Mouse (Mus musculus) CH12.LX (cell line): Measurements from ENCODE around the gene Pygm. TPM values are rescaled to one million over a fixed set of nuclear protein-coding genes. Genes with fewer than 3 reads are reported as not detected.
A peak's percentile ranks its signal among the peaks of the same experiment; 100 is the strongest.

Source experiments
- DNase-seq: peaks from one replicate; pipeline ENCODE4 v3.0.0-alpha.2; 2013; ENCODE audit errors: extremely low read depth
- H3K27ac ChIP-seq: 2 replicates; pipeline ENCODE4 v1.5.1; 2012; ENCODE audit warnings: low read depth, mild to moderate bottlenecking, control low read depth, moderate library complexity; ENCODE audit not compliant: insufficient read depth
- H3K27me3 ChIP-seq: replicated peaks from 2 replicates; pipeline ENCODE3; 2012; ENCODE audit warnings: inconsistent platforms
- H3K36me3 ChIP-seq, 2 experiments: replicated peaks in 1 of 2; 2 replicates each; pipeline versions ENCODE3 to v1.6.1; 2012; ENCODE audit warnings: inconsistent platforms in 1 of 2, low read length in 1 of 2, mild to moderate bottlenecking in 1 of 2, mixed read lengths in 1 of 2, moderate library complexity in 1 of 2; ENCODE audit not compliant: control insufficient read depth in 1 of 2, insufficient read depth in 1 of 2
- H3K4me1 ChIP-seq, 2 experiments: 2 replicates each; pipeline ENCODE4 v1.6.1; 2012; ENCODE audit warnings: inconsistent platforms in 1 of 2, moderate library complexity in 1 of 2; ENCODE audit not compliant: insufficient read depth in 2 of 2, control insufficient read depth in 1 of 2
- H3K4me2 ChIP-seq: 2 replicates; pipeline ENCODE4 v1.6.1; 2012; ENCODE audit warnings: low read depth, mild to moderate bottlenecking, control low read depth; ENCODE audit not compliant: poor library complexity, insufficient read depth, severe bottlenecking
- H3K4me3 ChIP-seq, 3 experiments: fragments of 150-350 bp in 1 of 3; sonication (generic) in 1 of 3; replicated peaks in 1 of 3; 2 replicates each; pipeline versions ENCODE3 to v1.5.1; 2011 to 2012; ENCODE audit warnings: low read depth in 2 of 3, low read length in 2 of 3, mild to moderate bottlenecking in 2 of 3, moderate library complexity in 2 of 3, control low read depth in 1 of 3, improper control_type of control experiment in 1 of 3, inconsistent platforms in 1 of 3, mixed read lengths in 1 of 3; ENCODE audit not compliant: poor library complexity in 1 of 3
- H3K79me2 ChIP-seq: replicated peaks from 2 replicates; pipeline ENCODE4 v1.6.1; 2012; ENCODE audit warnings: mild to moderate bottlenecking, moderate library complexity; ENCODE audit not compliant: control insufficient read depth, poor library complexity, insufficient read depth, severe bottlenecking; ENCODE audit errors: extremely low read depth
- H3K9ac ChIP-seq: 2 replicates; pipeline ENCODE4 v1.6.1; 2012; ENCODE audit warnings: low read depth, mild to moderate bottlenecking, control low read depth, moderate library complexity; ENCODE audit not compliant: insufficient read depth
- H3K9me3 ChIP-seq: replicated peaks from 2 replicates; pipeline ENCODE3; 2012; ENCODE audit warnings: low read length, inconsistent platforms, mixed read lengths
- BHLHE40 ChIP-seq: IDR thresholded peaks from 2 replicates; pipeline ENCODE4 v1.6.1; 2011; ENCODE audit warnings: mild to moderate bottlenecking, low read depth, low read length, improper control_type of control experiment
- CHD2 ChIP-seq: IDR thresholded peaks from 2 replicates; pipeline ENCODE4 v1.6.1; 2011; ENCODE audit warnings: low read length, improper control_type of control experiment
- IRF4 ChIP-seq: IDR thresholded peaks from 2 replicates; pipeline ENCODE4 v1.6.1; 2014; ENCODE audit warnings: low read depth, mild to moderate bottlenecking, inconsistent platforms, low read length, improper control_type of control experiment
- JUN ChIP-seq: IDR thresholded peaks from 2 replicates; pipeline ENCODE4 v1.6.1; 2011; ENCODE audit warnings: low read depth, mild to moderate bottlenecking, low read length, improper control_type of control experiment, moderate library complexity; ENCODE audit not compliant: insufficient read depth
- KAT2A ChIP-seq: IDR thresholded peaks from 2 replicates; pipeline ENCODE4 v1.6.1; 2012; ENCODE audit warnings: low read length, improper control_type of control experiment, inconsistent platforms; ENCODE audit not compliant: insufficient replicate concordance
- MAFK ChIP-seq: IDR thresholded peaks from 2 replicates; pipeline ENCODE4 v1.6.1; 2011; ENCODE audit warnings: low read length, improper control_type of control experiment; ENCODE audit not compliant: insufficient replicate concordance
- MAX ChIP-seq: IDR thresholded peaks from 2 replicates; pipeline ENCODE4 v1.6.1; 2011; ENCODE audit warnings: low read length, improper control_type of control experiment
- MAZ ChIP-seq: IDR thresholded peaks from 2 replicates; pipeline ENCODE4 v1.6.1; 2012; ENCODE audit warnings: low read depth, mild to moderate bottlenecking, inconsistent platforms, low read length, improper control_type of control experiment, moderate library complexity
- MXI1 ChIP-seq: IDR thresholded peaks from 2 replicates; pipeline ENCODE4 v1.6.1; 2011; ENCODE audit warnings: mild to moderate bottlenecking, low read depth, low read length, improper control_type of control experiment
- POLR2A ChIP-seq: IDR thresholded peaks from 2 replicates; pipeline ENCODE4 v1.6.1; 2011; ENCODE audit warnings: low read depth, mild to moderate bottlenecking, improper control_type of control experiment, low read length
- RAD21 ChIP-seq: IDR thresholded peaks from 2 replicates; pipeline ENCODE4 v1.6.1; 2011; ENCODE audit warnings: low read depth, mild to moderate bottlenecking, low read length, improper control_type of control experiment, moderate library complexity
- RCOR1 ChIP-seq: conservative IDR thresholded peaks from 2 replicates; pipeline ENCODE4 v1.6.1; 2012; ENCODE audit warnings: low read depth, mild to moderate bottlenecking, inconsistent platforms, low read length, improper control_type of control experiment
- TCF12 ChIP-seq: IDR thresholded peaks from 2 replicates; pipeline ENCODE4 v1.6.1; 2014; ENCODE audit warnings: low read depth, mild to moderate bottlenecking, inconsistent platforms, low read length, improper control_type of control experiment
- UBTF ChIP-seq: IDR thresholded peaks from 2 replicates; pipeline ENCODE4 v1.6.1; 2012; ENCODE audit warnings: low read depth, mild to moderate bottlenecking, inconsistent platforms, low read length, improper control_type of control experiment, moderate library complexity
- USF1 ChIP-seq: IDR thresholded peaks from 2 replicates; pipeline ENCODE4 v1.6.1; 2014; ENCODE audit warnings: low read depth, mild to moderate bottlenecking, inconsistent platforms, low read length, improper control_type of control experiment
- ZC3H11A ChIP-seq: IDR thresholded peaks from 2 replicates; pipeline ENCODE4 v1.6.1; 2012; ENCODE audit warnings: low read depth, mild to moderate bottlenecking, inconsistent platforms, low read length, improper control_type of control experiment
- ZKSCAN1 ChIP-seq: IDR thresholded peaks from 2 replicates; pipeline ENCODE4 v1.6.1; 2012; ENCODE audit warnings: low read depth, inconsistent platforms, low read length, improper control_type of control experiment, borderline replicate concordance
- dilution Hi-C: fragments of 300-500 bp; cut with MboI; formaldehyde crosslinking; loops from 2 replicates; pipeline ENCODE4 v1.14.3; 2020; ENCODE audit warnings: low sequenced_read_pairs; ENCODE audit not compliant: extremely low pct_unique_long_range_greater_than_20kb, extremely low pct_ligation_motif_present
- in situ Hi-C: fragments of 300-500 bp; cut with MboI; formaldehyde crosslinking; loops from 3 replicates; pipeline ENCODE4 v1.14.3; 2019; ENCODE audit warnings: low sequenced_read_pairs, low pct_ligation_motif_present, low pct_unique_long_range_greater_than_20kb, mixed read lengths
- polyA plus RNA-seq: library from polyadenylated mRNA; unstranded; fragments of >175 nt; gene quantifications from 2 replicates; pipeline ENCODE4 v1.2.1, GENCODE M21; 2012; ENCODE audit warnings: low read depth; ENCODE audit not compliant: insufficient read length
- total RNA-seq, 2 experiments: library from RNA; depleted of rRNA; stranded (reverse); fragments of 300-350 nt in 1 of 2; fragments of >200 nt in 1 of 2; gene quantifications; 2 replicates each; pipeline ENCODE4 v1.2.3; 2012 to 2014

Pygm gene
- total and polyA plus RNA-seq, 3 experiments = 0.32 to 2.0 (median 0.47) TPM

DNA sequence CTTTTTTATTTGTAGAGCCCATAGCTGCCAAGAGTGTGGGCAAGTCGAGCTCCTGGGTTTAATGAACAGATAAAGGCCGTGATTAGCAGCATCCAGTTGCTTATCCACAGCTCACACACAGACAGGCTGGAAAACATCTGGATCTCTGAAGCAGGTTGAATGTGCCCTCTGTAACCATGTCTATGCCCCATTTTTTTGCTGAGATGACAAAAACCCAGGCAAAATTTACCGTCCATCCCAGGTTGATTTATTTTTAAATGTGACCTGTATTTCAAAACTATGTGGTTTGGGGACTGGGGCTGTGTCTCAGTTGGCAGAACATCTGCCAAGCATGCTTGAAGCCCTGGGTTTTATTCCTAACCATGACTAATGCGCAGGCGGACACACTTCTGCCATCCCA is 25.0 kb downstream of the Pygm start:
- H3K9ac ChIP-seq = no peak overlapping the region
- TF ChIP-seq ZKSCAN1 (no peak), CHD2 (no peak), UBTF (no peak), MAFK (peak; percentile 82), POLR2A (no peak)
- peaks cover 0 to 26% of the 10 kb centered on the region in 2 experiments for H3K36me3 ChIP-seq
- no peak overlapping the region for H3K4me3 ChIP-seq
- H3K4me1 ChIP-seq = peaks cover 0 to 31% of the 10 kb centered on the region in 2 experiments; a peak in 2 of 4 replicates
- no peak overlapping the region for H3K4me2 ChIP-seq
- no peaks in the 10 kb centered on the region for H3K79me2 ChIP-seq
- no peaks in the 10 kb centered on the region for H3K9me3 ChIP-seq
- in situ Hi-C loops = loop anchor here (5.0 kb wide), 1 partner anchor 48 kb away; no protein-coding TSS in a partner anchor
- no peak for DNase-seq
- no peak overlapping the region for H3K27ac ChIP-seq
- no peaks in the 10 kb centered on the region for H3K27me3 ChIP-seq
- dilution Hi-C loops = no loop called here

DNA sequence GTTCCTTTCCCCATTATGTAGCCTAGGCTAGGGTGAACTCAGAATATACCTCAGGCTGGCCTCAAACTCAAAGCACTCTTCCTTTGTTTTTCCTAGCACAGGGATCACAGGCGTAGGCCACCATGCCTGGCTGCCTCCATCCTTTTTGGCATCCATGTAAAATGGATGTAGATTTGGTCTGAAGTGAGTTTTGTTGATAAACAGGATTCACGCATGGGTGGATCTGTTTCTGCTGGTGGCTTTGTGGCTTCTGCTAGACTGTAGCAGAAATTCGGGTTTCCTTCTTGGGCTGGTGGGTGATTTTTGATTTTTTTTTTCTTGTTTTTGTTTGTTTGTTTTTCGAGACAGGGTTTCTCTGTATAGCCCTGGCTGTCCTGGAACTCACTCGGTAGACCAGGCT is 25.7 kb downstream of the Pygm start:
- H3K27ac ChIP-seq = no peak overlapping the region
- H3K79me2 ChIP-seq = no peaks in the 10 kb centered on the region
- H3K9me3 ChIP-seq = no peaks in the 10 kb centered on the region
- dilution Hi-C loops = no loop called here
- TF ChIP-seq RCOR1 = no peak
- no peak for TF ChIP-seq RAD21
- no peak for TF ChIP-seq KAT2A
- TF ChIP-seq TCF12 = no peak
- no peak for TF ChIP-seq ZC3H11A
- TF ChIP-seq JUN = no peak
- TF ChIP-seq BHLHE40 = no peak
- TF ChIP-seq USF1 = no peak
- no peak for TF ChIP-seq MXI1
- no peak for TF ChIP-seq IRF4
- no peak for TF ChIP-seq MAZ
- TF ChIP-seq MAX = no peak
- H3K4me1 ChIP-seq = peaks cover 0 to 31% of the 10 kb centered on the region in 2 experiments; a peak in 2 of 4 replicates
- H3K4me3 ChIP-seq = no peak overlapping the region
- H3K36me3 ChIP-seq = peaks cover 0 to 20% of the 10 kb centered on the region in 2 experiments
- peak; percentile 25 for DNase-seq
- H3K27me3 ChIP-seq = no peaks in the 10 kb centered on the region
- H3K4me2 ChIP-seq = no peak overlapping the region
- H3K9ac ChIP-seq = no peak overlapping the region
- in situ Hi-C loops = loop anchor here (5.0 kb wide), 1 partner anchor 47 kb away; no protein-coding TSS in a partner anchor
